Mouse (Mus musculus) limb, embryonic 10.5 days (tissue): ENCODE results near the gene Npas3. TPM values are rescaled to one million over a fixed set of nuclear protein-coding genes. Genes with fewer than 3 reads are reported as not detected.

Experiments
- DNase-seq: peaks from one replicate; pipeline ENCODE4 v3.0.0-alpha.2; 2017; ENCODE audit warnings: low spot score
- H3K27ac ChIP-seq: fragments of 300-500 bp; sonication (generic); 2 replicates; pipeline ENCODE4 v1.5.1; 2016; ENCODE audit warnings: mild to moderate bottlenecking
- H3K27me3 ChIP-seq: fragments of 300-500 bp; sonication (generic); 2 replicates; pipeline ENCODE4 v1.6.1; 2016; ENCODE audit warnings: low read depth, mild to moderate bottlenecking; ENCODE audit not compliant: poor library complexity, severe bottlenecking
- H3K36me3 ChIP-seq: fragments of 300-500 bp; sonication (generic); 2 replicates; pipeline ENCODE4 v1.6.1; 2016; ENCODE audit warnings: mild to moderate bottlenecking, moderate library complexity
- H3K4me1 ChIP-seq: fragments of 300-500 bp; sonication (generic); 2 replicates; pipeline ENCODE4 v1.6.1; 2016
- H3K4me3 ChIP-seq: fragments of 300-500 bp; sonication (generic); 2 replicates; pipeline ENCODE4 v1.5.1; 2016; ENCODE audit warnings: mild to moderate bottlenecking, moderate library complexity
- H3K9me3 ChIP-seq: fragments of 300-500 bp; sonication (generic); replicated peaks from 2 replicates; pipeline ENCODE4 v1.6.1; 2016; ENCODE audit warnings: mild to moderate bottlenecking
- WGBS: fragments of 180-500 bp; shearing (Covaris S2); methylation state at CpG from one replicate; pipeline ENCODE4 v1.1.7; 2016; 5-methylcytosine and 5-hydroxymethylcytosine counted together
- polyA plus RNA-seq: library from polyadenylated mRNA; unstranded; fragments of >200 nt; fragmentation: Nextera tagmentation; extraction: Ambion mirVana; gene quantifications from 2 replicates; pipeline ENCODE4 v1.2.1, GENCODE M21; 2016

Gene Npas3
- polyA plus RNA-seq, 1 experiment from 2014 or later: 0.91 TPM

GRCm38 (mm10) chr12:53448040-53448439 is 199.6 kb downstream of the Npas3 start:
- WGBS: 25% methylated on average over 3 of the region's 3 CpGs

GRCm38 (mm10) chr12:53467549-53467948 is 219.1 kb downstream of the Npas3 start:
- DNase-seq: no peak
- no peaks in the 10 kb centered on the region for H3K9me3 ChIP-seq
- no peaks in the 10 kb centered on the region for H3K36me3 ChIP-seq
- H3K27ac ChIP-seq: no peak overlapping the region
- H3K27me3 ChIP-seq: no peaks in the 10 kb centered on the region
- H3K4me1 ChIP-seq: no peaks in the 10 kb centered on the region
- H3K4me3 ChIP-seq: no peak overlapping the region

More at GRCm38 (mm10) chr12:53448040-53448439, 199.6 kb downstream of the Npas3 start:
- Histone ChIP-seq H3K27me3 (no peaks in the 10 kb centered on the region), H3K36me3 (no peaks in the 10 kb centered on the region), H3K27ac (peak overlapping the region; percentile 16; the same call in 1 of the 2 replicates), H3K4me1 (peaks cover 23% of the 10 kb centered on the region; the same call in 1 of the 2 replicates), H3K9me3 (no peaks in the 10 kb centered on the region), H3K4me3 (no peak overlapping the region)
- no peak for DNase-seq

GRCm38 (mm10) chr12:53474486-53474885 is 226.0 kb downstream of the Npas3 start:
- Histone ChIP-seq H3K4me1 (no peaks in the 10 kb centered on the region), H3K27ac (no peak overlapping the region), H3K9me3 (no peaks in the 10 kb centered on the region), H3K27me3 (no peaks in the 10 kb centered on the region), H3K36me3 (no peaks in the 10 kb centered on the region), H3K4me3 (no peak overlapping the region)
- no peak for DNase-seq

- Histone ChIP-seq H3K4me1 (no peaks in the 10 kb centered on the region), H3K36me3 (no peaks in the 10 kb centered on the region), H3K4me3 (no peak overlapping the region), H3K27me3 (no peaks in the 10 kb centered on the region), H3K9me3 (no peaks in the 10 kb centered on the region), H3K27ac (no peak overlapping the region)
- no peak for DNase-seq
- WGBS: 82% methylated on average over 6 of the region's 6 CpGs
Measured at GRCm38 (mm10) chr12:53484924-53485323, 236.4 kb downstream of the Npas3 start.

GRCm38 (mm10) chr12:53496386-53496785 is 247.9 kb downstream of the Npas3 start:
- no peaks in the 10 kb centered on the region for H3K9me3 ChIP-seq

GRCm38 (mm10) chr12:53514885-53515284 is 266.4 kb downstream of the Npas3 start:
- Histone ChIP-seq H3K4me1 (no peaks in the 10 kb centered on the region), H3K36me3 (no peaks in the 10 kb centered on the region), H3K9me3 (no peaks in the 10 kb centered on the region), H3K4me3 (no peak overlapping the region), H3K27me3 (no peaks in the 10 kb centered on the region), H3K27ac (no peak overlapping the region)
- 80% methylated on average over 4 of the region's 4 CpGs for whole genome bisulfite sequencing
- no peak for DNase-seq

More at GRCm38 (mm10) chr12:53496386-53496785, 247.9 kb downstream of the Npas3 start:
- H3K36me3 ChIP-seq: no peaks in the 10 kb centered on the region
- no peak overlapping the region for H3K27ac ChIP-seq
- H3K27me3 ChIP-seq: no peaks in the 10 kb centered on the region
- H3K4me1 ChIP-seq: no peaks in the 10 kb centered on the region
- no peak for DNase-seq
- no peak overlapping the region for H3K4me3 ChIP-seq

GRCm38 (mm10) chr12:53519556-53519955 is 271.1 kb downstream of the Npas3 start:
- H3K27me3 ChIP-seq: no peaks in the 10 kb centered on the region
- no peaks in the 10 kb centered on the region for H3K9me3 ChIP-seq
- no peak overlapping the region for H3K4me3 ChIP-seq
- no peak overlapping the region for H3K27ac ChIP-seq
- DNase-seq: no peak
- 90% methylated on average over 4 of the region's 4 CpGs for WGBS
- no peaks in the 10 kb centered on the region for H3K36me3 ChIP-seq
- no peaks in the 10 kb centered on the region for H3K4me1 ChIP-seq

- no peak for DNase-seq
Measured at GRCm38 (mm10) chr12:53522631-53523030, 274.2 kb downstream of the Npas3 start.

GRCm38 (mm10) chr12:53527046-53527445 is 278.6 kb downstream of the Npas3 start:
- Histone ChIP-seq H3K4me3 (no peak overlapping the region), H3K4me1 (no peaks in the 10 kb centered on the region), H3K27ac (no peak overlapping the region), H3K36me3 (no peaks in the 10 kb centered on the region), H3K27me3 (no peaks in the 10 kb centered on the region), H3K9me3 (no peaks in the 10 kb centered on the region)
- no peak for DNase-seq
- 76% methylated on average over 3 of the region's 3 CpGs for WGBS

More at GRCm38 (mm10) chr12:53522631-53523030, 274.2 kb downstream of the Npas3 start:
- no peaks in the 10 kb centered on the region for H3K27me3 ChIP-seq
- H3K36me3 ChIP-seq: no peaks in the 10 kb centered on the region
- no peaks in the 10 kb centered on the region for H3K9me3 ChIP-seq
- H3K27ac ChIP-seq: no peak overlapping the region
- H3K4me3 ChIP-seq: no peak overlapping the region
- WGBS: 68% methylated on average over 5 of the region's 5 CpGs
- H3K4me1 ChIP-seq: no peaks in the 10 kb centered on the region

- Histone ChIP-seq H3K4me3 (no peak overlapping the region), H3K4me1 (no peaks in the 10 kb centered on the region), H3K36me3 (no peaks in the 10 kb centered on the region), H3K27me3 (no peaks in the 10 kb centered on the region), H3K27ac (no peak overlapping the region), H3K9me3 (no peaks in the 10 kb centered on the region)
- WGBS: 90% methylated on average over 2 of the region's 2 CpGs
- DNase-seq: no peak
Measured at GRCm38 (mm10) chr12:53529345-53529744, 280.9 kb downstream of the Npas3 start.

GRCm38 (mm10) chr12:53536816-53537215 is 288.3 kb downstream of the Npas3 start:
- H3K4me1 ChIP-seq: peaks cover 3% of the 10 kb centered on the region; the same call in 1 of the 2 replicates
- H3K27me3 ChIP-seq: no peaks in the 10 kb centered on the region
- no peak overlapping the region for H3K27ac ChIP-seq
- 66% methylated on average over 5 of the region's 5 CpGs for WGBS
- H3K36me3 ChIP-seq: no peaks in the 10 kb centered on the region
- H3K4me3 ChIP-seq: no peak overlapping the region
- H3K9me3 ChIP-seq: no peaks in the 10 kb centered on the region
- DNase-seq: no peak

GRCm38 (mm10) chr12:53556359-53556758 is 307.9 kb downstream of the Npas3 start:
- Histone ChIP-seq H3K4me1 (peaks cover 15% of the 10 kb centered on the region; the same call in 1 of the 2 replicates), H3K27ac (no peak overlapping the region), H3K9me3 (no peaks in the 10 kb centered on the region), H3K4me3 (no peak overlapping the region), H3K36me3 (no peaks in the 10 kb centered on the region), H3K27me3 (no peaks in the 10 kb centered on the region)
- WGBS: 92% methylated on average over 2 of the region's 2 CpGs
- DNase-seq: no peak

- Histone ChIP-seq H3K9me3 (no peaks in the 10 kb centered on the region), H3K4me3 (no peak overlapping the region), H3K4me1 (peaks cover 15% of the 10 kb centered on the region; the same call in 1 of the 2 replicates), H3K27me3 (no peaks in the 10 kb centered on the region), H3K27ac (no peak overlapping the region), H3K36me3 (no peaks in the 10 kb centered on the region)
- no peak for DNase-seq
- 97% methylated on average over 1 of the region's 1 CpGs for WGBS
Measured at GRCm38 (mm10) chr12:53558259-53558658, 309.8 kb downstream of the Npas3 start.

GRCm38 (mm10) chr12:53566712-53567387 is 318.4 kb downstream of the Npas3 start:
- H3K27ac ChIP-seq: no peak overlapping the region
- no peaks in the 10 kb centered on the region for H3K27me3 ChIP-seq
- H3K4me1 ChIP-seq: no peaks in the 10 kb centered on the region
- no peak overlapping the region for H3K4me3 ChIP-seq
- no peaks in the 10 kb centered on the region for H3K9me3 ChIP-seq
- WGBS: 90% methylated on average over 12 of the region's 12 CpGs
- DNase-seq: no peak
- H3K36me3 ChIP-seq: no peaks in the 10 kb centered on the region
